Mouse (Mus musculus) heart, embryonic 11.5 days (tissue): ENCODE measurements around the gene Cyp2d11. TPM values are rescaled to one million over a fixed set of nuclear protein-coding genes. Genes with fewer than 3 reads are reported as not detected.
"Not testable (repeated sequence)": the region's sequence is repeated elsewhere in the genome, so short reads cannot be mapped to it uniquely, and the experiment has no call there.

Experiments
- ATAC-seq: fragments of 200-750 bp; cut with Nextera tagmentation; replicated peaks from 2 replicates; pipeline ENCODE4 v1.8.0; 2017; ENCODE audit warnings: moderate library complexity; ENCODE audit not compliant: insufficient number of reproducible peaks, low FRiP score, low TSS enrichment
- H3K27ac ChIP-seq: fragments of 300-500 bp; sonication (generic); 2 replicates; pipeline ENCODE4 v1.5.1; 2014; ENCODE audit warnings: mild to moderate bottlenecking, low read depth, low read length
- H3K27me3 ChIP-seq: fragments of 300-500 bp; sonication (generic); 2 replicates; pipeline ENCODE4 v1.6.1; 2014; ENCODE audit warnings: mild to moderate bottlenecking, low read length, mixed read lengths; ENCODE audit not compliant: control insufficient read depth, insufficient read depth
- H3K36me3 ChIP-seq: fragments of 300-500 bp; sonication (generic); 2 replicates; pipeline ENCODE4 v1.6.1; 2014; ENCODE audit warnings: mild to moderate bottlenecking, low read length, moderate library complexity, mixed read lengths; ENCODE audit not compliant: control insufficient read depth, insufficient read depth
- H3K4me1 ChIP-seq: fragments of 300-500 bp; sonication (generic); 2 replicates; pipeline ENCODE4 v1.6.1; 2014; ENCODE audit warnings: low read length; ENCODE audit not compliant: control insufficient read depth, insufficient read depth
- H3K4me2 ChIP-seq: fragments of 300-500 bp; sonication (generic); 2 replicates; pipeline ENCODE4 v1.6.1; 2014; ENCODE audit warnings: mild to moderate bottlenecking, moderate library complexity
- H3K4me3 ChIP-seq: fragments of 300-500 bp; sonication (generic); 2 replicates; pipeline ENCODE4 v1.5.1; 2014; ENCODE audit warnings: low read depth, low read length
- H3K9ac ChIP-seq: fragments of 300-500 bp; sonication (generic); 2 replicates; pipeline ENCODE4 v1.6.1; 2014; ENCODE audit warnings: mild to moderate bottlenecking, low read depth, low read length, moderate library complexity
- H3K9me3 ChIP-seq: fragments of 300-500 bp; sonication (generic); replicated peaks from 2 replicates; pipeline ENCODE4 v1.6.1; 2016; ENCODE audit warnings: low read length; ENCODE audit not compliant: control insufficient read depth
- WGBS: fragments of 180-500 bp; shearing (Covaris S2); extraction: QIAGEN DNeasy Blood & Tissue Kit; methylation state at CpG from one replicate; pipeline ENCODE4 v1.1.7; 2014; ENCODE audit not compliant: insufficient replicate concordance; 5-methylcytosine and 5-hydroxymethylcytosine counted together
- polyA plus RNA-seq: library from polyadenylated mRNA; unstranded; fragments of >200 nt; fragmentation: Nextera tagmentation; extraction: Ambion mirVana; gene quantifications from 2 replicates; pipeline ENCODE4 v1.2.1, GENCODE M21; 2014

Gene Cyp2d11
- polyA plus RNA-seq, 1 experiment from 2014 or later: not detected

GRCm38 (mm10) chr15:82363801-82364200 is 30.0 kb downstream of the Cyp2d11 start:
- not testable (repeated sequence) for H3K9me3 ChIP-seq, H3K36me3 ChIP-seq, ATAC-seq, H3K27me3 ChIP-seq, H3K4me3 ChIP-seq, H3K4me1 ChIP-seq, H3K4me2 ChIP-seq, H3K9ac ChIP-seq, H3K27ac ChIP-seq
- 60% methylated on average over 7 of the region's 12 CpGs for WGBS

- Histone ChIP-seq H3K9ac (no peak overlapping the region), H3K36me3 (no peaks in the 10 kb centered on the region), H3K27ac (no peak overlapping the region), H3K27me3 (no peaks in the 10 kb centered on the region), H3K4me3 (no peak overlapping the region), H3K9me3 (no peaks in the 10 kb centered on the region), H3K4me2 (no peak overlapping the region), H3K4me1 (peaks cover 9% of the 10 kb centered on the region; the same call in 1 of the 2 replicates)
- no peak for ATAC-seq
- 77% methylated on average over 3 of the region's 4 CpGs for WGBS
These were observed 31.6 kb downstream of the Cyp2d11 start for GRCm38 (mm10) chr15:82362234-82362633.

GRCm38 (mm10) chr15:82361459-82362018 is 32.3 kb downstream of the Cyp2d11 start:
- H3K36me3 ChIP-seq: no peaks in the 10 kb centered on the region
- H3K9ac ChIP-seq: no peak overlapping the region
- no peaks in the 10 kb centered on the region for H3K9me3 ChIP-seq
- peaks cover 9% of the 10 kb centered on the region; the same call in 1 of the 2 replicates for H3K4me1 ChIP-seq
- no peak overlapping the region for H3K27ac ChIP-seq
- no peaks in the 10 kb centered on the region for H3K27me3 ChIP-seq
- no peak for ATAC-seq
- H3K4me3 ChIP-seq: no peak overlapping the region
- 71% methylated on average over 11 of the region's 11 CpGs for WGBS
- no peak overlapping the region for H3K4me2 ChIP-seq

GRCm38 (mm10) chr15:82358431-82359260 is 35.2 kb downstream of the Cyp2d11 start:
- 0 out of 2 replicates have a peak overlapping the region, but pooled peaks have one; percentile 16 for H3K27ac ChIP-seq
- H3K27me3 ChIP-seq: no peaks in the 10 kb centered on the region
- no peaks in the 10 kb centered on the region for H3K9me3 ChIP-seq
- H3K4me2 ChIP-seq: no peak overlapping the region
- WGBS: 57% methylated on average over 22 of the region's 22 CpGs
- 0 out of 2 replicates have a peak overlapping the region, but pooled peaks have one; percentile 4 for H3K9ac ChIP-seq
- ATAC-seq: no peak
- no peaks in the 10 kb centered on the region for H3K36me3 ChIP-seq
- no peak overlapping the region for H3K4me3 ChIP-seq
- H3K4me1 ChIP-seq: peaks cover 12% of the 10 kb centered on the region; the same call in 1 of the 2 replicates

GRCm38 (mm10) chr15:82354126-82354945 is 39.5 kb downstream of the Cyp2d11 start, which contains the start of gene Ndufa6:
Gene Ndufa6 (minus strand): TSS chr15:82354322.
- WGBS: 2% methylated on average over 57 of the region's 57 CpGs

GRCm38 (mm10) chr15:82353745-82354113 is 40.1 kb downstream of the Cyp2d11 start:
- H3K9me3 ChIP-seq: no peaks in the 10 kb centered on the region
- peaks cover 20% of the 10 kb centered on the region for H3K36me3 ChIP-seq
- H3K4me3 ChIP-seq: peak overlapping the region; percentile 95
- WGBS: under 1% methylated on average over 23 of the region's 23 CpGs
- no peaks in the 10 kb centered on the region for H3K27me3 ChIP-seq
- peak overlapping the region; percentile 99 for H3K9ac ChIP-seq
- 0 out of 2 replicates have a peak, but pooled peaks have one; percentile 4 for ATAC-seq
- H3K27ac ChIP-seq: peak overlapping the region; percentile 85
- peak overlapping the region; percentile 88 for H3K4me2 ChIP-seq
- H3K4me1 ChIP-seq: peaks cover 11% of the 10 kb centered on the region; the same call in 1 of the 2 replicates

More at GRCm38 (mm10) chr15:82354126-82354945, 39.5 kb downstream of the Cyp2d11 start, which contains the start of gene Ndufa6:
- Histone ChIP-seq H3K27me3 (no peaks in the 10 kb centered on the region), H3K9ac (peak within 1 kb of the TSS; percentile 99), H3K36me3 (peaks cover 14% of the 10 kb centered on the region), H3K4me3 (peak within 1 kb of the TSS; percentile 95), H3K4me1 (peaks cover 14% of the 10 kb centered on the region; the same call in 1 of the 2 replicates), H3K9me3 (no peaks in the 10 kb centered on the region), H3K4me2 (peak within 1 kb of the TSS; percentile 88), H3K27ac (peak within 1 kb of the TSS; percentile 85)
- peak; percentile 97 for ATAC-seq

GRCm38 (mm10) chr15:82353078-82353744 is 40.6 kb downstream of the Cyp2d11 start:
- peaks cover 25% of the 10 kb centered on the region for H3K36me3 ChIP-seq
- H3K9me3 ChIP-seq: no peaks in the 10 kb centered on the region
- peak overlapping the region; percentile 95 for H3K4me3 ChIP-seq
- H3K4me1 ChIP-seq: peaks cover 9% of the 10 kb centered on the region; the same call in 1 of the 2 replicates
- H3K9ac ChIP-seq: peak overlapping the region; percentile 99
- 27% methylated on average over 14 of the region's 14 CpGs for WGBS
- no peaks in the 10 kb centered on the region for H3K27me3 ChIP-seq
- peak overlapping the region; percentile 88 for H3K4me2 ChIP-seq
- H3K27ac ChIP-seq: peak overlapping the region; percentile 85
- ATAC-seq: no peak
